Mouse (Mus musculus) midbrain, embryonic 10.5 days (tissue): ENCODE measurements around the gene Kcnh7. TPM values are rescaled to one million over a fixed set of nuclear protein-coding genes. Genes with fewer than 3 reads are reported as not detected.

Experiments used
- DNase-seq: peaks from one replicate; pipeline ENCODE4 v3.0.0-alpha.2; 2017; ENCODE audit warnings: low spot score
- H3K27ac ChIP-seq: fragments of 300-500 bp; sonication (generic); replicated peaks from 2 replicates; pipeline ENCODE4 v1.5.1; 2016; ENCODE audit warnings: mild to moderate bottlenecking
- H3K27me3 ChIP-seq: fragments of 300-500 bp; sonication (generic); 2 replicates; pipeline ENCODE4 v1.6.1; 2016; ENCODE audit warnings: low read depth, mild to moderate bottlenecking; ENCODE audit not compliant: poor library complexity, severe bottlenecking
- H3K36me3 ChIP-seq: fragments of 300-500 bp; sonication (generic); 2 replicates; pipeline ENCODE4 v1.6.1; 2016; ENCODE audit warnings: mild to moderate bottlenecking, moderate library complexity
- H3K4me1 ChIP-seq: fragments of 300-500 bp; sonication (generic); 2 replicates; pipeline ENCODE4 v1.6.1; 2016
- H3K4me3 ChIP-seq: fragments of 300-500 bp; sonication (generic); 2 replicates; pipeline ENCODE4 v1.5.1; 2016; ENCODE audit warnings: mild to moderate bottlenecking, moderate library complexity
- H3K9me3 ChIP-seq: fragments of 300-500 bp; sonication (generic); replicated peaks from 2 replicates; pipeline ENCODE4 v1.6.1; 2016; ENCODE audit warnings: mild to moderate bottlenecking
- WGBS: fragments of 180-500 bp; shearing (Covaris S2); methylation state at CpG from one replicate; pipeline ENCODE4 v1.1.7; 2016; 5-methylcytosine and 5-hydroxymethylcytosine counted together
- polyA plus RNA-seq: library from polyadenylated mRNA; unstranded; fragments of >200 nt; fragmentation: Nextera tagmentation; extraction: Ambion mirVana; gene quantifications from 2 replicates; pipeline ENCODE4 v1.2.1, GENCODE M21; 2016

Kcnh7 gene
- polyA plus RNA-seq, 1 experiment from 2014 or later, result 0.27 TPM

DNA sequence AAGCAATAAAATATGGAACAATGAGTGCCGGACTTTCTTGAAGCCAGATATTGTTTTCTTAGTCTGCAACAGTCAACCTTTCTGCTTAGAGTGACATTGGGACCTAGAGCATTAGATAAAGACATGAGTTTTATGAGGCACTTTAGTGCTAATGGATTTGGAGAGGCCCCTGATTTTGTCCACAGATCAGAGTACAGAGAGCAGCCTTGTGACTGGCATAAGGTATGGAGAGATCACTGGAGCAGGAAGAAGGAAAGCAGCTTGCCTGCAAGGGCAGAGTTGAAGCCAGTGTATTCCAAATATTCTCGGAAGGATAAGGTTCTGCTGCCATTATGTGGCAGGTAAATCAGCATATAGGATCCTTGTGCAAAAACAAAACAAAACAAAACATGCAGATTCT lies 93.6 kb downstream of the Kcnh7 start:
- Histone ChIP-seq H3K27ac (no peak overlapping the region), H3K36me3 (no peaks in the 10 kb centered on the region), H3K4me3 (no peak overlapping the region), H3K27me3 (no peaks in the 10 kb centered on the region), H3K9me3 (no peaks in the 10 kb centered on the region), H3K4me1 (no peaks in the 10 kb centered on the region)
- no peak for DNase-seq
- WGBS, result 88% methylated on average over 2 of the region's 2 CpGs

- H3K4me1 ChIP-seq, result no peaks in the 10 kb centered on the region
- WGBS, result 84% methylated on average over 2 of the region's 2 CpGs
- no peaks in the 10 kb centered on the region for H3K27me3 ChIP-seq
- H3K9me3 ChIP-seq, result no peaks in the 10 kb centered on the region
- no peaks in the 10 kb centered on the region for H3K36me3 ChIP-seq
- H3K27ac ChIP-seq, result no peak overlapping the region
- DNase-seq, result no peak
- no peak overlapping the region for H3K4me3 ChIP-seq
Measured at GRCm38 (mm10) chr2:63058386-63058785, 125.7 kb downstream of the Kcnh7 start.

- Histone ChIP-seq H3K27me3 (no peaks in the 10 kb centered on the region), H3K9me3 (no peaks in the 10 kb centered on the region), H3K4me3 (no peak overlapping the region), H3K36me3 (no peaks in the 10 kb centered on the region), H3K4me1 (no peaks in the 10 kb centered on the region), H3K27ac (no peak overlapping the region)
- 91% methylated on average over 3 of the region's 3 CpGs for WGBS
- DNase-seq, result no peak
Measured at GRCm38 (mm10) chr2:63049884-63050283, 134.2 kb downstream of the Kcnh7 start.

GRCm38 (mm10) chr2:63039718-63040117 lies 144.4 kb downstream of the Kcnh7 start:
- no peak overlapping the region for H3K4me3 ChIP-seq
- 93% methylated on average over 3 of the region's 3 CpGs for WGBS
- H3K27ac ChIP-seq, result no peak overlapping the region
- H3K9me3 ChIP-seq, result no peaks in the 10 kb centered on the region
- DNase-seq, result no peak
- no peaks in the 10 kb centered on the region for H3K27me3 ChIP-seq
- H3K36me3 ChIP-seq, result no peaks in the 10 kb centered on the region
- H3K4me1 ChIP-seq, result no peaks in the 10 kb centered on the region

GRCm38 (mm10) chr2:63014909-63015308 lies 169.2 kb downstream of the Kcnh7 start:
- no peaks in the 10 kb centered on the region for H3K36me3 ChIP-seq
- no peaks in the 10 kb centered on the region for H3K27me3 ChIP-seq
- H3K27ac ChIP-seq, result no peak overlapping the region
- no peak overlapping the region for H3K4me3 ChIP-seq
- no peaks in the 10 kb centered on the region for H3K9me3 ChIP-seq
- DNase-seq, result no peak
- H3K4me1 ChIP-seq, result peaks cover 4% of the 10 kb centered on the region; the same call in 1 of the 2 replicates

GRCm38 (mm10) chr2:63009141-63009540 lies 174.9 kb downstream of the Kcnh7 start:
- Histone ChIP-seq H3K9me3 (no peaks in the 10 kb centered on the region), H3K27ac (no peak overlapping the region), H3K27me3 (no peaks in the 10 kb centered on the region), H3K36me3 (no peaks in the 10 kb centered on the region), H3K4me3 (no peak overlapping the region), H3K4me1 (peaks cover 4% of the 10 kb centered on the region; the same call in 1 of the 2 replicates)
- no peak for DNase-seq
- WGBS, result 92% methylated on average over 4 of the region's 4 CpGs

GRCm38 (mm10) chr2:63002784-63003183 lies 181.3 kb downstream of the Kcnh7 start:
- no peaks in the 10 kb centered on the region for H3K27me3 ChIP-seq
- DNase-seq, result no peak
- no peaks in the 10 kb centered on the region for H3K9me3 ChIP-seq
- no peaks in the 10 kb centered on the region for H3K4me1 ChIP-seq
- no peaks in the 10 kb centered on the region for H3K36me3 ChIP-seq
- H3K27ac ChIP-seq, result no peak overlapping the region
- H3K4me3 ChIP-seq, result no peak overlapping the region
- WGBS, result 96% methylated on average over 1 of the region's 1 CpGs

GRCm38 (mm10) chr2:62997692-62998091 lies 186.4 kb downstream of the Kcnh7 start:
- Histone ChIP-seq H3K4me1 (no peaks in the 10 kb centered on the region), H3K27ac (no peak overlapping the region), H3K9me3 (no peaks in the 10 kb centered on the region), H3K4me3 (no peak overlapping the region), H3K36me3 (no peaks in the 10 kb centered on the region), H3K27me3 (no peaks in the 10 kb centered on the region)
- WGBS, result 90% methylated on average over 2 of the region's 2 CpGs
- DNase-seq, result no peak

GRCm38 (mm10) chr2:62988616-62989015 lies 195.5 kb downstream of the Kcnh7 start:
- DNase-seq, result no peak
- no peaks in the 10 kb centered on the region for H3K9me3 ChIP-seq

GRCm38 (mm10) chr2:62983936-62984335 lies 200.2 kb downstream of the Kcnh7 start:
- DNase-seq, result no peak
- H3K4me3 ChIP-seq, result no peak overlapping the region
- H3K27me3 ChIP-seq, result no peaks in the 10 kb centered on the region
- H3K4me1 ChIP-seq, result no peaks in the 10 kb centered on the region
- WGBS, result 72% methylated on average over 2 of the region's 2 CpGs
- no peaks in the 10 kb centered on the region for H3K36me3 ChIP-seq
- no peaks in the 10 kb centered on the region for H3K9me3 ChIP-seq
- H3K27ac ChIP-seq, result no peak overlapping the region

More at GRCm38 (mm10) chr2:62988616-62989015, 195.5 kb downstream of the Kcnh7 start:
- H3K36me3 ChIP-seq, result no peaks in the 10 kb centered on the region
- no peaks in the 10 kb centered on the region for H3K27me3 ChIP-seq
- no peak overlapping the region for H3K4me3 ChIP-seq
- H3K27ac ChIP-seq, result no peak overlapping the region
- no peaks in the 10 kb centered on the region for H3K4me1 ChIP-seq

DNA sequence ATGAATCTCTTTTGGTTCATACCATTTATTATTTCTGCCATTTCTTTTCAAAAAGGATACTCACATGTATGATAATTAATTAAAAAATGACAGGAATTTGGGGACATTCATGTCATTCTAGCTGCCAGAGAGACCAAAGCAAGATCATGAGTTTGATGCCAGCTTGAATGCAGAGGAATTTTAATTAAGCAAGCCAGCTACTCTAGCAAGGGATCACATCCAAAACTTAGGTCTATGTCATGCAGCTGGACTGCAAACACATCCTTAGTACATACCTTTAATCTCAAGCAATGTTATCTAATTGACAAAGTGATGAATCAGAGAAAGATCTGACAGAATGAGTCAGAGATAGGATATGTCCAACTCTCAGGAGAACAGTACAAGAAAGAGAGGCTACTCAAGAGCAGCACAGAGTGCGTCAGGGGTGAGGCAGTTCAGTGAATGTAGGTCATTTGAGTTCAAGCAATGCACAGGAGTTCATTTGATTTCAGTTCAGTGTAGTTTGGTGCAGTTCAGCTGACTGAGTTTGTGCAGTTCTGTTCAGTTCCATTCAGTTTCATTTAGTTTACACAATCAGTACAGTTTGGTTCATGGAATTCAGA lies 248.7 kb downstream of the Kcnh7 start:
- Histone ChIP-seq H3K36me3 (no peaks in the 10 kb centered on the region), H3K4me1 (no peaks in the 10 kb centered on the region), H3K27me3 (no peaks in the 10 kb centered on the region), H3K9me3 (no peaks in the 10 kb centered on the region), H3K4me3 (no peak overlapping the region), H3K27ac (no peak overlapping the region)
- WGBS, result 86% methylated on average over 1 of the region's 1 CpGs
- no peak for DNase-seq

GRCm38 (mm10) chr2:62928494-62928893 lies 255.6 kb downstream of the Kcnh7 start:
- Histone ChIP-seq H3K4me1 (no peaks in the 10 kb centered on the region), H3K27ac (no peak overlapping the region), H3K36me3 (no peaks in the 10 kb centered on the region), H3K9me3 (no peaks in the 10 kb centered on the region), H3K4me3 (no peak overlapping the region), H3K27me3 (no peaks in the 10 kb centered on the region)
- WGBS, result 88% methylated on average over 3 of the region's 3 CpGs
- no peak for DNase-seq

DNA sequence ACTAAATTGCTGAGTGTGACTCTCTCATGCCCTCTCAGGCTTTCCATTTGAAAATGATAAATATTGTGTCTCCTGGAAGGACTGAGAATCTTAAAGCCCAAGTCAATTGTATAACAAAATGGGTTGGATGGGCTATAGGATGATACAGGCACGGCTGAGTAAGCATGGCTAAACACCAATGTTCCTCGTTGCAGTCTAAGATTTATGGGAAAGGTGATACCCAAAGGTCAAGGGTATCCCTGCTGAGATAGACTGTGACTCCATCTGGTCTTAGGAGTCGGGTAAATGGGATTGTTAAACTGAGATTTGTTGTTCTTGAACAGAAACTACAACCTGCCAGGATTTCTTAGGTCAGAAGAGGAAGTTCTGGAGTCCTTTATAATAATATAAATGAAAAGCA lies 256.0 kb downstream of the Kcnh7 start:
- H3K4me1 ChIP-seq, result no peaks in the 10 kb centered on the region
- H3K27ac ChIP-seq, result no peak overlapping the region
- no peak for DNase-seq
- H3K27me3 ChIP-seq, result no peaks in the 10 kb centered on the region
- no peaks in the 10 kb centered on the region for H3K9me3 ChIP-seq
- no peaks in the 10 kb centered on the region for H3K36me3 ChIP-seq
- no peak overlapping the region for H3K4me3 ChIP-seq
- WGBS, result 71% methylated on average over 3 of the region's 3 CpGs

- Histone ChIP-seq H3K9me3 (no peaks in the 10 kb centered on the region), H3K36me3 (no peaks in the 10 kb centered on the region), H3K27ac (no peak overlapping the region), H3K4me1 (no peaks in the 10 kb centered on the region), H3K27me3 (no peaks in the 10 kb centered on the region), H3K4me3 (no peak overlapping the region)
- DNase-seq, result no peak
- 86% methylated on average over 4 of the region's 4 CpGs for WGBS
Measured at GRCm38 (mm10) chr2:62923803-62924202, 260.3 kb downstream of the Kcnh7 start.
